In the genomic region with DNA sequence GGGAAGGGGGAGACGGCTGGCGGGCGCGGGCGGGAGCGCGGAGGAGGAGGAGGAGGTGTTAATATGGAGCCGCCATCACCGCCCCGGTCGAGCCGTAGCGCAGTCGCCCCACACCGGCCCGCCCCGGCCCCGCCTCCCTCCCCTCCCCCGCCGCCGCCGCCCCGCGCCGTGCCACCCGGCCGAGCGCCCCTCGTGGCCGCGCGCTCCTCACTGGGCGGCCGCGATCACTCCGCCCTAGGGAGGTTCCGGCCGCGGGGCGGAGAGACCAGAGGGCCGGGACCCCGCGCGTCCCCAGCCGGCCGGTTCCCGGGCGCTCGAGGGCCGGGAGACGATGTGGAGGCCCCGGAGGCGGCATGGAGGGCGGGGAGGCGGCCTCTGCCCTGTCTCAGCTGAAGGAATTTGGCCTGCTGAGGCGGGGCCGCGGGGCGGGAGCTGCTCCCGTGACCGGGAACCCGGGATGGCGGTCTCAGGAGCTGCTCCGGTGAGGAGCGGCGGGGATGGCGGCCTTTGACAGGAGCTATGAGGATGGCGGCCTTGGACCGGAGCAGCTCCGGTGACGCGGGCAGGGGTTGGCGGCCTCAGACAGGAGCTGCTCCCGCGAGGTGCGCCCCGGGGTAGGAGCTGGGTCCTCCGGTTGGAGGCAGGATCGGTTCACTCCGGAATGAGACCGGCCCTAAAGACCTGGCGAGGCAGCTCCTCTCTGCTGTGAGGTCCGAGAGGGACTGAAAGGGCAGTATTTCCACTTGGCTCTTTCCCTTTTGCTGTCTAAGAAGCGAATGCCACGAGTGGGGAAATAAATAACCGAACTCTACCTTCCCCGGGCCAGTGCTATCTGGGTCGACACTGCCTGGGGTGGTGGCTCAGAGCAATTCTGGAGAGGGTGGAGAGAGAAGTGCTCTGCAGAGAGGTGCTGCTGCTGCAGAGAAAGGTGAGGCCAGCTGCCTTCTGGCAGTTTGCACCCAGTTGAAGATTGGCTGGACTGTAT, we compare ENCODE assay signal across 8 mouse cellular contexts. TPM values are rescaled to one million over a fixed set of nuclear protein-coding genes. Genes with fewer than 3 reads are reported as not detected.
A peak's percentile ranks its signal among the peaks of the same experiment; 100 is the strongest.
DNase-seq lines count a peak whose midpoint lies in the region; ATAC-seq lines count a peak whose summit lies in the region.

TSS of gene Rcor3 (minus strand) at position 137 of the 985 bp plus-strand sequence.

- DNase-seq in CD4-positive helper T cell, adult 2 months (ENCODE audit: low read depth, low spot score) = peak; percentile 75
- peak; percentile 72 for DNase-seq in brain, embryonic 18.5 days (ENCODE audit: low read depth, low spot score)
- DNase-seq in kidney, postnatal 10 days = peak; percentile 91
- DNase-seq in natural killer cell, adult 2 months (ENCODE audit: low spot score in 2 of 2) = peak; percentile 27 to 45

- H3K4me2 ChIP-seq in heart, embryonic 13.5 days = peak within 1 kb of the TSS; percentile 93
- peak within 1 kb of the TSS; percentile 98 for H3K4me2 ChIP-seq in liver, embryonic 12.5 days
- peak within 1 kb of the TSS; percentile 92 for H3K4me2 ChIP-seq in stomach, embryonic 15.5 days

- ATAC-seq in erythroid progenitor cell, adult 5-6 weeks (replicated peaks; ENCODE audit: low FRiP score, poor library complexity, severe bottlenecking) = peak; percentile 75
- ATAC-seq in heart, embryonic 13.5 days (ENCODE audit: extremely low read depth, insufficient number of reproducible peaks, low FRiP score, low TSS enrichment) = peak; percentile 81
- peak; percentile 85 for ATAC-seq in liver, embryonic 12.5 days
- ATAC-seq in stomach, embryonic 15.5 days (ENCODE audit: insufficient read depth, low FRiP score, low read depth) = peak; percentile 87

- H3K36me3 ChIP-seq in heart, embryonic 13.5 days = peaks cover 9% of the 10 kb centered on the region
- peaks cover 4% of the 10 kb centered on the region; the same call in 1 of the 2 replicates for H3K36me3 ChIP-seq in liver, embryonic 12.5 days
- no peaks in the 10 kb centered on the region for H3K36me3 ChIP-seq in stomach, embryonic 15.5 days

- peak within 1 kb of the TSS; percentile 89 for H3K4me3 ChIP-seq in heart, embryonic 13.5 days
- peak within 1 kb of the TSS; percentile 71 for H3K4me3 ChIP-seq in liver, embryonic 12.5 days
- peak within 1 kb of the TSS; percentile 88 for H3K4me3 ChIP-seq in stomach, embryonic 15.5 days (replicated peaks)

- H3K4me1 ChIP-seq in heart, embryonic 13.5 days = peaks cover 26% of the 10 kb centered on the region
- H3K4me1 ChIP-seq in liver, embryonic 12.5 days = peaks cover 23% of the 10 kb centered on the region
- peaks cover 6% of the 10 kb centered on the region; the same call in 1 of the 2 replicates for H3K4me1 ChIP-seq in stomach, embryonic 15.5 days

- H3K27me3 ChIP-seq in heart, embryonic 13.5 days (replicated peaks) = no peaks in the 10 kb centered on the region
- H3K27me3 ChIP-seq in liver, embryonic 12.5 days (replicated peaks) = no peaks in the 10 kb centered on the region
- H3K27me3 ChIP-seq in stomach, embryonic 15.5 days (replicated peaks) = no peaks in the 10 kb centered on the region

- under 1% methylated on average over 48 of the region's 88 CpGs for WGBS in heart, embryonic 13.5 days
- WGBS in liver, embryonic 12.5 days (ENCODE audit: insufficient replicate concordance) = under 1% methylated on average over 75 of the region's 88 CpGs
- under 1% methylated on average over 64 of the region's 88 CpGs for WGBS in stomach, embryonic 15.5 days

- no peaks in the 10 kb centered on the region for H3K9me3 ChIP-seq in heart, embryonic 13.5 days
- no peaks in the 10 kb centered on the region for H3K9me3 ChIP-seq in liver, embryonic 12.5 days (replicated peaks)
- H3K9me3 ChIP-seq in stomach, embryonic 15.5 days = no peaks in the 10 kb centered on the region

- H3K27ac ChIP-seq in heart, embryonic 13.5 days (replicated peaks) = peak within 1 kb of the TSS; percentile 99
- peak within 1 kb of the TSS; percentile 88 for H3K27ac ChIP-seq in liver, embryonic 12.5 days
- peak within 1 kb of the TSS; percentile 98 for H3K27ac ChIP-seq in stomach, embryonic 15.5 days

- H3K9ac ChIP-seq in heart, embryonic 13.5 days = peak within 1 kb of the TSS; percentile 97
- peak within 1 kb of the TSS; percentile 87 for H3K9ac ChIP-seq in liver, embryonic 12.5 days
- H3K9ac ChIP-seq in stomach, embryonic 15.5 days = peak within 1 kb of the TSS; percentile 85

RNA-seq across cellular contexts. Expression of gene Rcor3, which starts in this region (rescaled TPM):
- 37.5 and 56.2 TPM in 2 replicates for total RNA-seq in erythroid progenitor cell, adult 5-6 weeks (2015; ENCODE audit: low replicate concordance)
- 29.3 and 63.0 TPM in 2 replicates for total RNA-seq in erythroid progenitor cell, adult 5-6 weeks (2017; ENCODE audit: low replicate concordance)
- 27.7 and 30.4 TPM in 2 replicates for polyA plus RNA-seq in heart, embryonic 13.5 days (2015; fragmentation: Nextera tagmentation; extraction: Ambion mirVana)
- 10.8 and 11.8 TPM in 2 replicates for polyA plus RNA-seq in liver, embryonic 12.5 days (2016; fragmentation: Nextera tagmentation; extraction: Ambion mirVana)
- polyA plus RNA-seq in stomach, embryonic 15.5 days (2015; fragmentation: Nextera tagmentation; extraction: Ambion mirVana) = 24.8 and 26.3 TPM in 2 replicates

Comparison
In these comparisons a context has a peak if more than half of its experiments do, and no peak if none do; other contexts are left out.
1. Peak in every context shown above with its lines: DNase-seq, ATAC-seq, H3K4me3 ChIP-seq and H3K27ac ChIP-seq.
2. DNase-seq: peak in every context shown above with its lines; median percentile 91 in kidney, postnatal 10 days; 75 in CD4-positive helper T cell, adult 2 months; 72 in brain, embryonic 18.5 days; 36 in natural killer cell, adult 2 months.